14 mouse cellular contexts compared by ENCODE assay signal in genomic region chr6:112501156-112501555, GRCm38 (mm10). TPM values are rescaled to one million over a fixed set of nuclear protein-coding genes. Genes with fewer than 3 reads are reported as not detected.
DNase-seq lines count a peak whose midpoint lies in the region; ATAC-seq and TF ChIP-seq lines count a peak whose summit lies in the region.
"Had no signal": no experiment of that assay in that cellular context is flagged by ENCODE, and none has a peak within 500 bp of the region (broad histone marks: within the 10 kb centered on the region; RNA-seq: fewer than 3 reads in every experiment).

No protein-coding gene starts in this region.

- no peak overlapping the region for H3K27ac ChIP-seq in kidney, embryonic 16.5 days (ENCODE audit: low read length)
- H3K27ac ChIP-seq in midbrain, postnatal 0 days (ENCODE audit: low read depth, low read length), result no peak overlapping the region
- no peak overlapping the region for H3K27ac ChIP-seq in midbrain, embryonic 14.5 days (replicated peaks; ENCODE audit: low read depth, low read length)
- 0 out of 2 replicates have a peak overlapping the region, but pooled peaks have one; percentile 7 for H3K27ac ChIP-seq in liver, postnatal 0 days (ENCODE audit: low read depth)
- H3K27ac ChIP-seq: forebrain, embryonic 10.5 days; heart, embryonic 10.5 days; hindbrain, embryonic 14.5 days; liver, embryonic 13.5 days had no signal

- no peaks in the 10 kb centered on the region for H3K9me3 ChIP-seq in kidney, embryonic 16.5 days (ENCODE audit: low read length)
- no peaks in the 10 kb centered on the region for H3K9me3 ChIP-seq in midbrain, postnatal 0 days (ENCODE audit: low read length)
- no peaks in the 10 kb centered on the region for H3K9me3 ChIP-seq in midbrain, embryonic 14.5 days (ENCODE audit: control insufficient read depth, low read length)
- no peaks in the 10 kb centered on the region for H3K9me3 ChIP-seq in liver, postnatal 0 days (ENCODE audit: low read length)
- H3K9me3 ChIP-seq: forebrain, embryonic 10.5 days; heart, embryonic 10.5 days; liver, embryonic 13.5 days had no signal

- no peak overlapping the region for H3K4me3 ChIP-seq in kidney, embryonic 16.5 days (ENCODE audit: low read length)
- H3K4me3 ChIP-seq in midbrain, postnatal 0 days (ENCODE audit: low read depth, low read length), result no peak overlapping the region
- H3K4me3 ChIP-seq in midbrain, embryonic 14.5 days (replicated peaks; ENCODE audit: low read depth, low read length), result no peak overlapping the region
- H3K4me3 ChIP-seq in liver, postnatal 0 days (ENCODE audit: low read depth, low read length), result no peak overlapping the region
- H3K4me3 ChIP-seq: forebrain, embryonic 10.5 days; heart, embryonic 10.5 days; liver, embryonic 13.5 days had no signal

- H3K4me2 ChIP-seq in kidney, embryonic 16.5 days (replicated peaks; ENCODE audit: low read depth, low read length), result no peak overlapping the region
- H3K4me2 ChIP-seq in midbrain, postnatal 0 days (ENCODE audit: low read depth, low read length, poor library complexity, severe bottlenecking), result no peak overlapping the region
- no peak overlapping the region for H3K4me2 ChIP-seq in midbrain, embryonic 14.5 days (ENCODE audit: low read length)
- no peak overlapping the region for H3K4me2 ChIP-seq in liver, postnatal 0 days (ENCODE audit: low read depth, low read length)
- H3K4me2 ChIP-seq: hindbrain, embryonic 14.5 days; liver, embryonic 13.5 days had no signal

- ATAC-seq in kidney, embryonic 16.5 days (ENCODE audit: low FRiP score, low TSS enrichment), result no peak
- ATAC-seq in midbrain, postnatal 0 days (ENCODE audit: low FRiP score), result no peak
- ATAC-seq in midbrain, embryonic 14.5 days (ENCODE audit: low FRiP score, low TSS enrichment), result no peak
- ATAC-seq in liver, postnatal 0 days, result peak; percentile 38; the same call in 1 of the 2 replicates

- DNase-seq in adrenal gland, adult 2 months, result peak; percentile 84
- DNase-seq in adrenal gland, adult 8-10 months, result no peak
- DNase-seq in kidney, adult 11 months, result peak; percentile 37
- DNase-seq in midbrain, postnatal 0 days (ENCODE audit: low spot score), result peak; percentile 22
- no peak for DNase-seq in midbrain, embryonic 14.5 days
- peak; percentile 68 for DNase-seq in liver, postnatal 0 days
- DNase-seq in frontal cortex, postnatal 14 days (ENCODE audit: low spot score in 2 of 2), result no peak
- DNase-seq: liver, embryonic 13.5 days had no signal

- H3K4me1 ChIP-seq in kidney, embryonic 16.5 days (ENCODE audit: insufficient read depth, low read length), result peaks cover 6% of the 10 kb centered on the region
- no peaks in the 10 kb centered on the region for H3K4me1 ChIP-seq in midbrain, postnatal 0 days (ENCODE audit: insufficient read depth, low read length)
- H3K4me1 ChIP-seq in midbrain, embryonic 14.5 days (ENCODE audit: control insufficient read depth, insufficient read depth, low read length), result no peaks in the 10 kb centered on the region
- H3K4me1 ChIP-seq in liver, postnatal 0 days (ENCODE audit: insufficient read depth), result no peaks in the 10 kb centered on the region
- H3K4me1 ChIP-seq: heart, embryonic 10.5 days; liver, embryonic 13.5 days had no signal

- WGBS in kidney, embryonic 16.5 days, result 77% methylated on average over 2 of the region's 2 CpGs
- 73% methylated on average over 2 of the region's 2 CpGs for WGBS in midbrain, postnatal 0 days
- 77% methylated on average over 2 of the region's 2 CpGs for WGBS in midbrain, embryonic 14.5 days
- WGBS in liver, postnatal 0 days (ENCODE audit: insufficient replicate concordance), result 44% methylated on average over 2 of the region's 2 CpGs

- no peak for TF ChIP-seq EP300 in liver, postnatal 0 days (IDR thresholded peaks at IDR 0.05; ENCODE audit: low read depth)

- no peaks in the 10 kb centered on the region for H3K36me3 ChIP-seq in kidney, embryonic 16.5 days (ENCODE audit: insufficient read depth, low read length)
- no peaks in the 10 kb centered on the region for H3K36me3 ChIP-seq in midbrain, postnatal 0 days (ENCODE audit: insufficient read depth, low read length)
- H3K36me3 ChIP-seq in midbrain, embryonic 14.5 days (ENCODE audit: control insufficient read depth, insufficient read depth, low read length), result no peaks in the 10 kb centered on the region
- H3K36me3 ChIP-seq in liver, postnatal 0 days (replicated peaks; ENCODE audit: insufficient read depth, low read length), result no peaks in the 10 kb centered on the region
- H3K36me3 ChIP-seq: forebrain, embryonic 10.5 days; heart, embryonic 10.5 days; liver, embryonic 13.5 days had no signal

- H3K27me3 ChIP-seq in kidney, embryonic 16.5 days (ENCODE audit: insufficient read depth, low read length), result no peaks in the 10 kb centered on the region
- H3K27me3 ChIP-seq in midbrain, postnatal 0 days (ENCODE audit: insufficient read depth, low read length), result no peaks in the 10 kb centered on the region
- no peaks in the 10 kb centered on the region for H3K27me3 ChIP-seq in midbrain, embryonic 14.5 days (ENCODE audit: control insufficient read depth, insufficient read depth, low read length)
- H3K27me3 ChIP-seq in liver, postnatal 0 days (ENCODE audit: insufficient read depth, low read length), result no peaks in the 10 kb centered on the region
- H3K27me3 ChIP-seq: liver, embryonic 13.5 days had no signal

- H3K9ac ChIP-seq in kidney, embryonic 16.5 days (replicated peaks; ENCODE audit: low read length), result no peak overlapping the region
- H3K9ac ChIP-seq in midbrain, postnatal 0 days (replicated peaks; ENCODE audit: low read length, poor library complexity, severe bottlenecking), result no peak overlapping the region
- H3K9ac ChIP-seq in midbrain, embryonic 14.5 days (replicated peaks; ENCODE audit: low read length), result no peak overlapping the region
- no peak overlapping the region for H3K9ac ChIP-seq in liver, postnatal 0 days (replicated peaks)
- H3K9ac ChIP-seq: hindbrain, embryonic 14.5 days; liver, embryonic 13.5 days had no signal

- TF ChIP-seq CTCF in midbrain, postnatal 0 days (IDR thresholded peaks at IDR 0.05), result no peak
- 0 out of 2 replicates have a peak, but pooled peaks have one; percentile 22 for TF ChIP-seq CTCF in liver, postnatal 0 days (IDR thresholded peaks at IDR 0.05; ENCODE audit: low read depth)

RNA-seq across cellular contexts. Expression of gene Oxtr, which starts 11.4 kb away (rescaled TPM):
- 100 to 1,000 TPM in 1 of 2 experiments, 10 to 100 TPM in 1; 21.0 to 333 TPM for total RNA-seq in adrenal gland, adult 2 months (2021)
- polyA plus RNA-seq in adrenal gland, adult 2 months (2012; rRNA removed), result 98.5 and 193 TPM in 2 replicates
- 100 to 1,000 TPM in 2 of 4 experiments, 10 to 100 TPM in 2; 15.5 to 261 (median 124) TPM for total RNA-seq in adrenal gland, adult 8-10 months (2022)
- polyA plus RNA-seq in kidney, embryonic 16.5 days (2015; fragmentation: Nextera tagmentation; extraction: Ambion mirVana), result 6.4 and 7.2 TPM in 2 replicates
- 4.9 and 5.9 TPM in 2 replicates for total RNA-seq in midbrain, postnatal 0 days (2014; rRNA removed)
- polyA plus RNA-seq in midbrain, postnatal 0 days (2015; fragmentation: Nextera tagmentation; extraction: Ambion mirVana), result 2.9 and 3.2 TPM in 2 replicates
- polyA plus RNA-seq in midbrain, embryonic 14.5 days (2014; fragmentation: Nextera tagmentation; extraction: Ambion mirVana), result 0.64 and 1.1 TPM in 2 replicates
- 0.02 TPM in 1 of 2 replicates, not detected in the other for polyA plus RNA-seq in liver, postnatal 0 days (2015; fragmentation: Nextera tagmentation; extraction: Ambion mirVana)
- total RNA-seq: MEL; monocyte, adult 5-6 weeks had no signal
- polyA plus RNA-seq: liver, embryonic 13.5 days had no signal

RNA-seq across cellular contexts. Expression of gene Cav3, which starts 41.9 kb away (rescaled TPM):
- total RNA-seq in adrenal gland, adult 2 months (2021), result not detected
- 0.08 TPM in 1 of 2 replicates, not detected in the other for polyA plus RNA-seq in adrenal gland, adult 2 months (2012; rRNA removed)
- total RNA-seq in adrenal gland, adult 8-10 months (2022), result not detected
- 2.3 and 3.2 TPM in 2 replicates for polyA plus RNA-seq in kidney, embryonic 16.5 days (2015; fragmentation: Nextera tagmentation; extraction: Ambion mirVana)
- not detected in 2 replicates for total RNA-seq in midbrain, postnatal 0 days (2014; rRNA removed)
- polyA plus RNA-seq in midbrain, postnatal 0 days (2015; fragmentation: Nextera tagmentation; extraction: Ambion mirVana), result not detected in 2 replicates
- polyA plus RNA-seq in midbrain, embryonic 14.5 days (2014; fragmentation: Nextera tagmentation; extraction: Ambion mirVana), result not detected in 2 replicates
- 0.15 and 1.6 TPM in 2 replicates for polyA plus RNA-seq in liver, postnatal 0 days (2015; fragmentation: Nextera tagmentation; extraction: Ambion mirVana)
- total RNA-seq: MEL; monocyte, adult 5-6 weeks had no signal
- polyA plus RNA-seq: forebrain, embryonic 10.5 days had no signal

Comparison
In these comparisons a context has a peak if more than half of its experiments do, and no peak if none do; other contexts are left out.
1. DNase-seq: peak in adrenal gland, adult 2 months (single experiment), kidney, adult 11 months (single experiment), midbrain, postnatal 0 days (single experiment) and liver, postnatal 0 days (single experiment); none in adrenal gland, adult 8-10 months (single experiment), midbrain, embryonic 14.5 days (single experiment) and frontal cortex, postnatal 14 days (0 of 2).
2. RNA of gene Oxtr, which starts 11.4 kb away (polyA plus RNA-seq): 98.5 to 193 TPM in adrenal gland, adult 2 months; 6.4 to 7.2 TPM in kidney, embryonic 16.5 days, 2.9 to 3.2 TPM in midbrain, postnatal 0 days, 0.64 to 1.1 TPM in midbrain, embryonic 14.5 days and 0.02 TPM in liver, postnatal 0 days; every median in the first group is over 10 times any median in the second.